Mouse (Mus musculus) CH12.LX (cell line): ENCODE measurements around the gene Ccl17.
"Not testable (repeated sequence)": the region's sequence is repeated elsewhere in the genome, so short reads cannot be mapped to it uniquely, and the experiment has no call there.

Source experiments
- ETS1 ChIP-seq: conservative IDR thresholded peaks from 2 replicates; pipeline ENCODE4 v1.6.1; 2012; ENCODE audit warnings: low read depth, mild to moderate bottlenecking, inconsistent platforms, low read length, improper control_type of control experiment, moderate library complexity
- GABPA ChIP-seq: IDR thresholded peaks from 2 replicates; pipeline ENCODE4 v1.6.1; 2012; ENCODE audit warnings: low read depth, low read length, improper control_type of control experiment, inconsistent platforms; ENCODE audit not compliant: insufficient replicate concordance
- NRF1 ChIP-seq: IDR thresholded peaks from 2 replicates; pipeline ENCODE4 v1.6.1; 2014; ENCODE audit warnings: low read depth, mild to moderate bottlenecking, inconsistent platforms, low read length, improper control_type of control experiment, moderate library complexity
- ZNF384 ChIP-seq: IDR thresholded peaks from 2 replicates; pipeline ENCODE4 v1.6.1; 2012; ENCODE audit warnings: low read depth, low read length, improper control_type of control experiment, inconsistent platforms

DNA sequence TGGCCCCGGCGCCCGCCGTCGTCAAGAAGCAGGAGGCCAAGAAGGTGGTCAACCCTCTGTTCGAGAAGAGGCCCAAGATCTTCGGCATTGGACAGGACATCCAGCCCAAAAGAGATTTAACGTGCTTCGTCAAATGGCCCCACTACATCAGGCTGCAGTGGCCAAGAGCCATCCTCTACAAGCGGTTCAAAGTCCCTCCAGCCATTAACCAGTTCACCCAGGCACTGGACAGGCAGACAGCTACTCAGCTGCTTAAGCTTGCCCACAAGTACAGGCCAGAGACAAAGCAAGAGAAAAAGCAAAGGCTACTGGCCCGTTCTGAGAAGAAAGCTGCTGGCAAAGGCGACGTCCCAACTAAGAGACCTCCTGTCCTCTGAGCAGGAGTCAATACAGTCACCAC, 25.5 kb downstream of the Ccl17 start:
- not testable (repeated sequence) for TF ChIP-seq ZNF384, GABPA, NRF1, ETS1
